21 mouse cellular contexts compared by ENCODE assay signal in the genomic region with DNA sequence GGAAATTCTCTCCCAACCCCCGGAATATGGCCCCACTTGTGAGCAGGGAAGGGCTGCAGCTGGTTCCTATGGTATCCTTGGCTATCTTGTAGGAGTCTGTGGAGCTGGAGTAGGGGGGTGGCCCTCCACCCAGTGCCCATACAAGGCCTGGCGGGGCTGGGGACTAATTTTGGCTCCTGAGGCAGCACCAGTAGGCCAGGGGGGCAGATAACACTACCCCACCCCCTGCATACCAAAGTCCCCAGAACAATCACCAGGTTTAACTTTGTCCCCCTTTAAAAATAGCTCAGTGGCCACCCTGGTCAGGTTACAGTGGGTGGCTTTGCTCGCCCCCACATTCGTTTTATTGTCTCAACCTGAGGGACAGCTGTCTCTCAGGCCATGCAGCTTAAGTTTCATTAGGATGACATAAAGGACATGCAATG. TPM values are rescaled to one million over a fixed set of nuclear protein-coding genes. Genes with fewer than 3 reads are reported as not detected.
DNase-seq lines count a peak whose midpoint lies in the region; ATAC-seq and TF ChIP-seq lines count a peak whose summit lies in the region.
"Had no signal": no experiment of that assay in that cellular context is flagged by ENCODE, and none has a peak within 500 bp of the region (broad histone marks: within the 10 kb centered on the region; RNA-seq: fewer than 3 reads in every experiment).

No protein-coding gene starts in this region.

- no peak for ATAC-seq in embryonic facial prominence, embryonic 13.5 days (ENCODE audit: insufficient number of reproducible peaks, insufficient read depth, low FRiP score, low TSS enrichment, low read depth)
- no peak for ATAC-seq in stomach, embryonic 14.5 days (ENCODE audit: insufficient number of reproducible peaks, insufficient read depth, low FRiP score, low read depth)
- ATAC-seq in stomach, postnatal 0 days (ENCODE audit: low FRiP score, low TSS enrichment) = no peak
- peak; percentile 80 for ATAC-seq in heart, postnatal 0 days (ENCODE audit: insufficient read depth, low read depth)
- no peak for ATAC-seq in hindbrain, embryonic 16.5 days
- ATAC-seq: forebrain, postnatal 0 days; midbrain, embryonic 15.5 days had no signal

- no peak for DNase-seq in embryonic facial prominence, embryonic 10.5 days (ENCODE audit: low spot score)
- no peak for DNase-seq in stomach, postnatal 0 days (ENCODE audit: low spot score)
- DNase-seq in heart, postnatal 0 days (ENCODE audit: low spot score) = peak; percentile 94
- no peak for DNase-seq in c-Kit-positive CD71-positive TER-119-positive erythroid progenitor cells, embryonic 14.5 days (ENCODE audit: low spot score)
- DNase-seq in kidney, postnatal 4 days = no peak
- DNase-seq: adrenal gland, adult 2 months; cerebellum, adult 11 months; forebrain, postnatal 0 days; kidney, adult 9 months; layer of hippocampus, postnatal 36 days; left cerebral cortex, postnatal 4 days; right cerebral cortex, adult 18-20 months had no signal

- H3K36me3 ChIP-seq in embryonic facial prominence, embryonic 13.5 days = peaks cover 7% of the 10 kb centered on the region
- H3K36me3 ChIP-seq in embryonic facial prominence, embryonic 10.5 days (replicated peaks) = peaks cover 15% of the 10 kb centered on the region
- H3K36me3 ChIP-seq in stomach, embryonic 14.5 days (ENCODE audit: control insufficient read depth, insufficient read depth, low read length) = peaks cover 7% of the 10 kb centered on the region; the same call in 1 of the 2 replicates
- H3K36me3 ChIP-seq in stomach, postnatal 0 days (ENCODE audit: control insufficient read depth, insufficient read depth, low read length) = no peaks in the 10 kb centered on the region; the same call in 1 of the 2 replicates
- peaks cover 26% of the 10 kb centered on the region for H3K36me3 ChIP-seq in heart, postnatal 0 days (replicated peaks; ENCODE audit: control insufficient read depth, insufficient read depth, low read length)
- H3K36me3 ChIP-seq in hindbrain, embryonic 16.5 days (ENCODE audit: control insufficient read depth, insufficient read depth, low read length) = no peaks in the 10 kb centered on the region
- H3K36me3 ChIP-seq: midbrain, embryonic 15.5 days had no signal

- 0 out of 2 replicates have a peak overlapping the region, but pooled peaks have one; percentile 2 for H3K9ac ChIP-seq in embryonic facial prominence, embryonic 13.5 days
- H3K9ac ChIP-seq in stomach, embryonic 14.5 days (replicated peaks; ENCODE audit: low read depth, low read length) = 0 out of 2 replicates have a peak overlapping the region, but pooled peaks have one; percentile 14
- H3K9ac ChIP-seq in stomach, postnatal 0 days (ENCODE audit: low read length) = no peak overlapping the region
- peak overlapping the region; percentile 87 for H3K9ac ChIP-seq in heart, postnatal 0 days (replicated peaks; ENCODE audit: low read depth, low read length)
- no peak overlapping the region for H3K9ac ChIP-seq in hindbrain, embryonic 16.5 days (ENCODE audit: low read depth, low read length)
- H3K9ac ChIP-seq: embryonic facial prominence, embryonic 12.5 days; forebrain, postnatal 0 days; lung, embryonic 15.5 days; midbrain, embryonic 15.5 days; stomach, embryonic 15.5 days had no signal

- H3K9me3 ChIP-seq in embryonic facial prominence, embryonic 13.5 days = no peaks in the 10 kb centered on the region
- no peaks in the 10 kb centered on the region for H3K9me3 ChIP-seq in embryonic facial prominence, embryonic 10.5 days
- no peaks in the 10 kb centered on the region for H3K9me3 ChIP-seq in stomach, embryonic 14.5 days (ENCODE audit: control insufficient read depth, low read depth, low read length)
- no peaks in the 10 kb centered on the region for H3K9me3 ChIP-seq in stomach, postnatal 0 days (ENCODE audit: control insufficient read depth, low read length)
- no peaks in the 10 kb centered on the region for H3K9me3 ChIP-seq in heart, postnatal 0 days (replicated peaks; ENCODE audit: control insufficient read depth, low read length)
- H3K9me3 ChIP-seq in hindbrain, embryonic 16.5 days (ENCODE audit: control insufficient read depth, low read length) = no peaks in the 10 kb centered on the region
- H3K9me3 ChIP-seq: embryonic facial prominence, embryonic 12.5 days; lung, embryonic 15.5 days; midbrain, embryonic 15.5 days; stomach, embryonic 15.5 days had no signal

- no peaks in the 10 kb centered on the region for H3K27me3 ChIP-seq in embryonic facial prominence, embryonic 13.5 days
- H3K27me3 ChIP-seq in embryonic facial prominence, embryonic 10.5 days (replicated peaks; ENCODE audit: low read depth, poor library complexity, severe bottlenecking) = 0 out of 2 replicates have a peak, but pooled peaks cover 7% of the 10 kb centered on the region
- no peaks in the 10 kb centered on the region for H3K27me3 ChIP-seq in stomach, embryonic 14.5 days (ENCODE audit: control insufficient read depth, insufficient read depth, low read length)
- no peaks in the 10 kb centered on the region for H3K27me3 ChIP-seq in stomach, postnatal 0 days (ENCODE audit: control insufficient read depth, insufficient read depth, low read length)
- no peaks in the 10 kb centered on the region for H3K27me3 ChIP-seq in heart, postnatal 0 days (ENCODE audit: control insufficient read depth, insufficient read depth, low read length)
- H3K27me3 ChIP-seq in hindbrain, embryonic 16.5 days (replicated peaks; ENCODE audit: control insufficient read depth, insufficient read depth, low read length) = no peaks in the 10 kb centered on the region
- H3K27me3 ChIP-seq: embryonic facial prominence, embryonic 12.5 days; lung, embryonic 15.5 days; midbrain, embryonic 15.5 days; stomach, embryonic 15.5 days had no signal

- WGBS in embryonic facial prominence, embryonic 13.5 days = 65% methylated on average over 4 of the region's 4 CpGs
- 78% methylated on average over 4 of the region's 4 CpGs for WGBS in embryonic facial prominence, embryonic 10.5 days
- 71% methylated on average over 4 of the region's 4 CpGs for WGBS in stomach, embryonic 14.5 days
- WGBS in stomach, postnatal 0 days = 77% methylated on average over 4 of the region's 4 CpGs
- WGBS in heart, postnatal 0 days = 22% methylated on average over 4 of the region's 4 CpGs
- whole genome bisulfite sequencing in hindbrain, embryonic 16.5 days = 88% methylated on average over 4 of the region's 4 CpGs

- peaks cover 27% of the 10 kb centered on the region for H3K4me1 ChIP-seq in embryonic facial prominence, embryonic 13.5 days
- H3K4me1 ChIP-seq in embryonic facial prominence, embryonic 10.5 days = peaks cover 37% of the 10 kb centered on the region
- H3K4me1 ChIP-seq in stomach, embryonic 14.5 days (ENCODE audit: control insufficient read depth, insufficient read depth, low read length) = peaks cover 10% of the 10 kb centered on the region; the same call in 1 of the 2 replicates
- H3K4me1 ChIP-seq in stomach, postnatal 0 days (replicated peaks; ENCODE audit: control insufficient read depth, insufficient read depth) = no peaks in the 10 kb centered on the region; the same call in 1 of the 2 replicates
- peaks cover 28% of the 10 kb centered on the region for H3K4me1 ChIP-seq in heart, postnatal 0 days (ENCODE audit: control insufficient read depth, insufficient read depth)
- peaks cover 20% of the 10 kb centered on the region for H3K4me1 ChIP-seq in hindbrain, embryonic 16.5 days (ENCODE audit: control insufficient read depth, insufficient read depth, low read depth, low read length)

- TF ChIP-seq EP300 in stomach, postnatal 0 days (optimal IDR thresholded peaks at IDR 0.05) = no peak
- peak; percentile 99 for TF ChIP-seq EP300 in heart, postnatal 0 days (IDR thresholded peaks at IDR 0.05; ENCODE audit: low read depth)

- H3K4me3 ChIP-seq in embryonic facial prominence, embryonic 13.5 days = no peak overlapping the region
- H3K4me3 ChIP-seq in embryonic facial prominence, embryonic 10.5 days = no peak overlapping the region
- H3K4me3 ChIP-seq in stomach, embryonic 14.5 days (ENCODE audit: low read depth, low read length) = no peak overlapping the region
- no peak overlapping the region for H3K4me3 ChIP-seq in stomach, postnatal 0 days (ENCODE audit: low read depth, low read length)
- H3K4me3 ChIP-seq in heart, postnatal 0 days (ENCODE audit: low read depth, low read length) = peak overlapping the region; percentile 76
- no peak overlapping the region for H3K4me3 ChIP-seq in hindbrain, embryonic 16.5 days (ENCODE audit: low read length)
- H3K4me3 ChIP-seq: embryonic facial prominence, embryonic 12.5 days; lung, embryonic 15.5 days; midbrain, embryonic 15.5 days; stomach, embryonic 15.5 days had no signal

- H3K4me2 ChIP-seq in embryonic facial prominence, embryonic 13.5 days = no peak overlapping the region
- no peak overlapping the region for H3K4me2 ChIP-seq in stomach, embryonic 14.5 days (replicated peaks; ENCODE audit: low read depth, low read length)
- H3K4me2 ChIP-seq in stomach, postnatal 0 days (replicated peaks; ENCODE audit: low read depth) = no peak overlapping the region
- H3K4me2 ChIP-seq in heart, postnatal 0 days (ENCODE audit: low read depth, low read length) = peak overlapping the region; percentile 87
- no peak overlapping the region for H3K4me2 ChIP-seq in hindbrain, embryonic 16.5 days (ENCODE audit: low read length)
- H3K4me2 ChIP-seq: embryonic facial prominence, embryonic 12.5 days; lung, embryonic 15.5 days; midbrain, embryonic 15.5 days; stomach, embryonic 15.5 days had no signal

- TF ChIP-seq CTCF in stomach, postnatal 0 days (IDR thresholded peaks at IDR 0.05; ENCODE audit: low read depth) = no peak
- TF ChIP-seq CTCF in heart, postnatal 0 days (IDR thresholded peaks at IDR 0.05; ENCODE audit: low read depth) = no peak

- H3K27ac ChIP-seq in embryonic facial prominence, embryonic 13.5 days = no peak overlapping the region
- H3K27ac ChIP-seq in embryonic facial prominence, embryonic 10.5 days (replicated peaks) = no peak overlapping the region
- no peak overlapping the region for H3K27ac ChIP-seq in stomach, embryonic 14.5 days (ENCODE audit: low read length)
- H3K27ac ChIP-seq in stomach, postnatal 0 days (replicated peaks) = no peak overlapping the region
- H3K27ac ChIP-seq in heart, postnatal 0 days (ENCODE audit: low read depth) = peak overlapping the region; percentile 98
- H3K27ac ChIP-seq in hindbrain, embryonic 16.5 days (ENCODE audit: low read depth, low read length) = no peak overlapping the region
- H3K27ac ChIP-seq: embryonic facial prominence, embryonic 12.5 days; lung, embryonic 15.5 days; midbrain, embryonic 15.5 days; stomach, embryonic 15.5 days had no signal

RNA-seq across cellular contexts. Expression of gene Tnnc1, which starts 1.0 kb away (rescaled TPM):
- 34.6 and 38.8 TPM in 2 replicates for polyA plus RNA-seq in embryonic facial prominence, embryonic 13.5 days (2015; fragmentation: Nextera tagmentation; extraction: Ambion mirVana)
- polyA plus RNA-seq in embryonic facial prominence, embryonic 10.5 days (2016; fragmentation: Nextera tagmentation; extraction: Ambion mirVana) = 3.0 and 6.2 TPM in 2 replicates
- 1.3 and 3.2 TPM in 2 replicates for polyA plus RNA-seq in stomach, embryonic 14.5 days (2014; fragmentation: Nextera tagmentation; extraction: Ambion mirVana)
- 4.1 and 6.5 TPM in 2 replicates for polyA plus RNA-seq in stomach, postnatal 0 days (2015; fragmentation: Nextera tagmentation; extraction: Ambion mirVana)
- total RNA-seq in heart, postnatal 0 days (2014; rRNA removed; ENCODE audit: low replicate concordance) = 2,939 and 3,145 TPM in 2 replicates
- polyA plus RNA-seq in heart, postnatal 0 days (2015; fragmentation: Nextera tagmentation; extraction: Ambion mirVana) = 7,680 and 7,748 TPM in 2 replicates
- polyA plus RNA-seq in hindbrain, embryonic 16.5 days (2015; fragmentation: Nextera tagmentation; extraction: Ambion mirVana) = 2.3 and 15.0 TPM in 2 replicates
- total RNA-seq: common myeloid progenitor, adult 5-6 weeks; hematopoietic stem cell, adult 5-6 weeks had no signal

RNA-seq across cellular contexts. Expression of gene Nisch, which starts 7.6 kb away (rescaled TPM):
- polyA plus RNA-seq in embryonic facial prominence, embryonic 13.5 days (2015; fragmentation: Nextera tagmentation; extraction: Ambion mirVana) = 415 and 428 TPM in 2 replicates
- 476 and 493 TPM in 2 replicates for polyA plus RNA-seq in embryonic facial prominence, embryonic 10.5 days (2016; fragmentation: Nextera tagmentation; extraction: Ambion mirVana)
- polyA plus RNA-seq in stomach, embryonic 14.5 days (2014; fragmentation: Nextera tagmentation; extraction: Ambion mirVana) = 347 and 368 TPM in 2 replicates
- polyA plus RNA-seq in stomach, postnatal 0 days (2015; fragmentation: Nextera tagmentation; extraction: Ambion mirVana) = 87.7 and 106 TPM in 2 replicates
- total RNA-seq in heart, postnatal 0 days (2014; rRNA removed; ENCODE audit: low replicate concordance) = 292 and 338 TPM in 2 replicates
- polyA plus RNA-seq in heart, postnatal 0 days (2015; fragmentation: Nextera tagmentation; extraction: Ambion mirVana) = 162 and 171 TPM in 2 replicates
- polyA plus RNA-seq in hindbrain, embryonic 16.5 days (2015; fragmentation: Nextera tagmentation; extraction: Ambion mirVana) = 304 and 382 TPM in 2 replicates

RNA-seq across cellular contexts. Expression of gene Sema3g, which starts 8.5 kb away (rescaled TPM):
- polyA plus RNA-seq in embryonic facial prominence, embryonic 13.5 days (2015; fragmentation: Nextera tagmentation; extraction: Ambion mirVana) = 1.2 and 1.3 TPM in 2 replicates
- polyA plus RNA-seq in embryonic facial prominence, embryonic 10.5 days (2016; fragmentation: Nextera tagmentation; extraction: Ambion mirVana) = 0.76 and 0.79 TPM in 2 replicates
- 0.34 and 0.43 TPM in 2 replicates for polyA plus RNA-seq in stomach, embryonic 14.5 days (2014; fragmentation: Nextera tagmentation; extraction: Ambion mirVana)
- 0.38 and 0.53 TPM in 2 replicates for polyA plus RNA-seq in stomach, postnatal 0 days (2015; fragmentation: Nextera tagmentation; extraction: Ambion mirVana)
- 4.4 and 12.7 TPM in 2 replicates for total RNA-seq in heart, postnatal 0 days (2014; rRNA removed; ENCODE audit: low replicate concordance)
- 0.75 and 0.90 TPM in 2 replicates for polyA plus RNA-seq in heart, postnatal 0 days (2015; fragmentation: Nextera tagmentation; extraction: Ambion mirVana)
- polyA plus RNA-seq in hindbrain, embryonic 16.5 days (2015; fragmentation: Nextera tagmentation; extraction: Ambion mirVana) = 0.61 and 0.66 TPM in 2 replicates
- total RNA-seq: common myeloid progenitor, adult 5-6 weeks had no signal

RNA-seq across cellular contexts. Expression of gene Stab1, which starts 40.7 kb away (rescaled TPM):
- polyA plus RNA-seq in embryonic facial prominence, embryonic 13.5 days (2015; fragmentation: Nextera tagmentation; extraction: Ambion mirVana) = 27.5 and 34.5 TPM in 2 replicates
- polyA plus RNA-seq in embryonic facial prominence, embryonic 10.5 days (2016; fragmentation: Nextera tagmentation; extraction: Ambion mirVana) = 21.0 and 22.3 TPM in 2 replicates
- polyA plus RNA-seq in stomach, embryonic 14.5 days (2014; fragmentation: Nextera tagmentation; extraction: Ambion mirVana) = 48.3 and 54.4 TPM in 2 replicates
- polyA plus RNA-seq in stomach, postnatal 0 days (2015; fragmentation: Nextera tagmentation; extraction: Ambion mirVana) = 23.7 and 23.9 TPM in 2 replicates
- total RNA-seq in heart, postnatal 0 days (2014; rRNA removed; ENCODE audit: low replicate concordance) = 75.3 and 90.4 TPM in 2 replicates
- 24.0 and 25.4 TPM in 2 replicates for polyA plus RNA-seq in heart, postnatal 0 days (2015; fragmentation: Nextera tagmentation; extraction: Ambion mirVana)
- polyA plus RNA-seq in hindbrain, embryonic 16.5 days (2015; fragmentation: Nextera tagmentation; extraction: Ambion mirVana) = 13.5 and 17.5 TPM in 2 replicates
- total RNA-seq: common myeloid progenitor, adult 5-6 weeks; hematopoietic stem cell, adult 5-6 weeks had no signal

RNA-seq across cellular contexts. Expression of gene Phf7, which starts 42.0 kb away (rescaled TPM):
- polyA plus RNA-seq in embryonic facial prominence, embryonic 13.5 days (2015; fragmentation: Nextera tagmentation; extraction: Ambion mirVana) = 12.4 and 14.3 TPM in 2 replicates
- 12.0 and 12.8 TPM in 2 replicates for polyA plus RNA-seq in embryonic facial prominence, embryonic 10.5 days (2016; fragmentation: Nextera tagmentation; extraction: Ambion mirVana)
- polyA plus RNA-seq in stomach, embryonic 14.5 days (2014; fragmentation: Nextera tagmentation; extraction: Ambion mirVana) = 11.3 and 13.5 TPM in 2 replicates
- 9.5 and 10.1 TPM in 2 replicates for polyA plus RNA-seq in stomach, postnatal 0 days (2015; fragmentation: Nextera tagmentation; extraction: Ambion mirVana)
- total RNA-seq in heart, postnatal 0 days (2014; rRNA removed; ENCODE audit: low replicate concordance) = 2.1 and 7.4 TPM in 2 replicates
- 11.7 and 12.5 TPM in 2 replicates for polyA plus RNA-seq in heart, postnatal 0 days (2015; fragmentation: Nextera tagmentation; extraction: Ambion mirVana)
- polyA plus RNA-seq in hindbrain, embryonic 16.5 days (2015; fragmentation: Nextera tagmentation; extraction: Ambion mirVana) = 7.8 and 9.8 TPM in 2 replicates

Comparison
In these comparisons a context has a peak if more than half of its experiments do, and no peak if none do; other contexts are left out.
1. H3K9ac ChIP-seq: peak in embryonic facial prominence, embryonic 13.5 days (single experiment), stomach, embryonic 14.5 days (single experiment) and heart, postnatal 0 days (single experiment); none in stomach, postnatal 0 days (single experiment) and hindbrain, embryonic 16.5 days (single experiment).
2. RNA of gene Tnnc1, which starts 1.0 kb away (polyA plus RNA-seq): 7,680 to 7,748 TPM in heart, postnatal 0 days; 34.6 to 38.8 TPM in embryonic facial prominence, embryonic 13.5 days, 4.1 to 6.5 TPM in stomach, postnatal 0 days, 3.0 to 6.2 TPM in embryonic facial prominence, embryonic 10.5 days, 2.3 to 15.0 TPM in hindbrain, embryonic 16.5 days and 1.3 to 3.2 TPM in stomach, embryonic 14.5 days; every median in the first group is over 100 times any median in the second.